Mouse (Mus musculus): ENCODE results near the gene Dppa5a.
"Not testable (repeated sequence)": the region's sequence is repeated elsewhere in the genome, so short reads cannot be mapped to it uniquely, and the experiment has no call there.

Gene Dppa5a

DNA sequence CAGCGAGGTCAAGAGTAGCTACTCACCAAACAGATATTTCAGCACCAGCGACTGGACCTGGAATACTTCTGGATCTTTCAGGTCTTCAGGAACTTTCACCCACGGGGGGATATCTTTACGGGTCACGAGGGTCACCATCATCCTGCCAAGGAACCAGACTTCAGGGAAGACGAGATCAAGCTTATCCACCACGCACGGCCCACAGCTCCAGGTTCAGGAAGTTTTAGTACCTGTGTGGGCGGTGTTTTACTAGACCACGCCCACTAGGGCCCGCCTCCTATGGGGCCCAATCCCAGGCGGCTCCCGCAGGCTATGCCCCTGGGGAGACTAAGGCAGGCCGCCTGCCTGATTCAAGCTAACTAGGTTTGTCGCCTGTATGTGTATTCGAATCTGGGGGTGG, at the start of gene Dppa5a:
Gene Dppa5a, minus strand, starts transcription at position 219 of the 400 bp plus-strand sequence.
- DNase-seq (ENCODE audit: low spot score) = not testable (repeated sequence)

DNA sequence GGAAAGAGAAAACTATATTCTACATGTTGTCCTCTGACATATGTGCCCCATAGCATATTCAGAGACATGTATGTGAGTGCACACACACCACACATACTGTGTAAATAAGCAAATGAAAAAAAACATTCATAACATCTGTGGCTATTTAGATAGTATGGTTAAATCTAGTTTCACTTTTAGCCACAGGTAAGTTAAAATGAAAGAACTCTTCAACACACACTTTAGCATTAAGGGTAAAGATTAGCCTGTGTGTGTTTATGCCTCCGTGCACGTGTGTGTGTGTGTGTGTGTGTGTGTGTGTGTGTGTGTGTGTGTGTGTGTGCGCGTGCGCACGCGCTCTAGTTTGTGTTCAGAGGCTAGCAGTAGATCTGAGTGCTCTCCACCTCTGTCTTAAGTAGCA, 33.6 kb upstream of the Dppa5a start:
- DNase-seq (ENCODE audit: low spot score) = no peak

DNA sequence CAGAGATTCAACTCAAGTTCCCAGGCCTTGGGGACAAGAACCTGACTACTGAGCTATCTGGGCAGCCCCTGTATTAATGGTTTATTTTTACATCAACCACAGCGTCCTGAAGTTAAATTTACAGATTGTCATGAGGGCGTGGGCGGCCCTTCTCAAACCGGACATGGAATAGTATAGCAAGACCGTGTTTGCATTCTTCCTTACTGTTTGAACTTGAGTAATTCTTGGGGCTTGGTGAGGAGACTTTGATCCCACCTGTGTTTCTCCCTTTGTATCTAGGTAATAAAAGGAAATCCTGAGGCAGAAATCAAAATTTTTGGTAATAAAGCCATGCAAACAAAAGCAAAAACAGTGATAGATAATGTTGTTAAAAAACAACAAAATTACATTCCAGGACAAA, 32.6 kb upstream of the Dppa5a start:
- DNase-seq (ENCODE audit: low spot score) = no peak

DNA sequence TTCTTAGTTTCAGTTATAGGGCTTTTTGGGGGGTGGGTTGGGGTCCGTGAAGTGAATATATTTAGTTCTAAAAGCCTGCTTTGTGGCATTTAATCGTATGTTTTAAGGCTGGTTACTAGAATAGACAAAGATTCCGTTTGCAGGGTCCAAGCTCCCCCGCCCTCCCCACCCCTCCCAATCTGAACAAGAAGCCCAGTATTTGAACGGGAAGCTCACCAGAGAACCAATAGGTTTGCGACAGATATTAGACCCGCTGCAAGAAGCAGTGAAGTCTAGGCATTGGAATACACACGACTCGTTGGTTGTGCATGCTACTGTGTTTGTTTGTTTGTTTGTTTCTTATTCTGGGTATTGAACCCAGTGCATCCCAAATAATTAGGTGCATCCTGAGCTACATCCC, 28.5 kb upstream of the Dppa5a start:
- no peak for DNase-seq (ENCODE audit: low spot score)

DNA sequence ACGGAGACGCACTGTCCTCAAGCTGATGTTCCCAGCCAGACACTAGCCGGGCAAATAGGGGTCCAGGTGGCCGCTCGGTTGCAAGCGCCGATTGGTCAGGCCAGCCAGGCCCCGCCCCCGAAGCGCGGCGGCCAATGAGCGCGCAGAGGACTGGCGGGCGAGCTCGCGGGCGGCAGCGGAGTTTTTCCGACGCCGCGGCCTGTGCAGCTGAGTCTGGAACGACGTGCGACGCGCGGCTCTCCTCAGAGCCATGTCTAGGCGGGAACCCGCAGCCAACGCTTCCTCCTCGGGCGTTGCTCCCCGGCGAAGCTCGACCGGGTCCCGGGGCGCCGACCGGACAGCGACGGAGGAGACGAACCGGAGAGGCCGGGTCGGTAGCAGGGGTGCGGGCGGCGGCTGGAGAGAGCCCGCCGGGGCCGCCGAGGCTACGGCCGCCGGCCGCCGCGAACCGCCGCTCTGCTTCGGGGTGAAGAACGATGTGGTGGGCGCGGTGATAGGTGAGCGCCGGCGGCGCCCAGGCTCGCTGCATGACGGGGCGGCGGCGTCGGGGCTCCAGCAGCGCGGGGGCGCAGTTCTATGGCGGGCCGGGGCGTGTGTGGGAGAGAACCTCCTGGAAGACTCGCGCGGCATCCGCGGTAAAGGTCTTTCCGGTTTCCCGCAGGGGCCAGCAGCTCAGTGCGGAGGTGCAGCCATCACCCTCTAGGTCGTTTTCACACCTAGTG, 27.8 kb upstream of the Dppa5a start, which contains the start of gene Ddx43:
Gene Ddx43, plus strand, starts transcription at position 148 of the 722 bp plus-strand sequence.
- DNase-seq (ENCODE audit: low spot score) = no peak

DNA sequence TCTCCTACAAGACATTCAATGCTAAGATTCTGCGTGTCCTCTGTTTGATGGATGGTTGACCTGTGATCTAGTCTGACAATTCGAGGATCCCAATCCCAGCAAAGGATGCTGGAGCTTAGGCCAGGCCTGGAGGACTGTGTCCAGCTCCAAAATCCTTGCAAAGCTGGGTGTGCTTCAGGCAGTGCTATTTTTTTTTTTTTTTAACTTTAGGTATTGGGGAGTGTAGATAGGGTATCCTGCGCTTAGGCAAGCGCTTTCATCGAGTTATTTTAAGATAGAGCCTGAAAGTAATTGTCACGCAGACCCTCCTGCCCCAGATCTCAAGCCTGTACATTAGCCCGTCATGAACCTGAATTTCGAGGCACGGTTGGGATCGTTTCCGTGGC, 27.3 kb upstream of the Dppa5a start:
- no peak for DNase-seq (ENCODE audit: low spot score)

DNA sequence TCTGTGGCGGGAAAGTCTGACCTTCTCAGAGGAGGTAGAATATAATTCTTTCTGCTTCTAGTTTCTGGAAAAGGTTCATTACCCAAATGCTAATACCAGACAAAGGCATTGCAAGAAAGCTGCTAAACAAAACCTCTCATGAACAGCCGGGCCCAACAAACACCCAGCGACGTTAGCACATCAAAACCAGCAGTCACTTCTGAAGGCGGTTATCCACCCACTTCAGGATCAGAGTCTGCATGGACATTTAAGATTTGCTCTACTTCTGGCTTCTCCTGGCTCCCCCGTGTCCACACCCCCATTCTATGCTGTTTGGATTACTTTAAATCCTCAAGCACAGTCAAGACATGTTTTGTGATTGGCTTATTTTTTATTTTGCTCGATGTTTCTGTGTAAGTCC, 26.6 kb upstream of the Dppa5a start:
- DNase-seq (ENCODE audit: low spot score) = no peak

DNA sequence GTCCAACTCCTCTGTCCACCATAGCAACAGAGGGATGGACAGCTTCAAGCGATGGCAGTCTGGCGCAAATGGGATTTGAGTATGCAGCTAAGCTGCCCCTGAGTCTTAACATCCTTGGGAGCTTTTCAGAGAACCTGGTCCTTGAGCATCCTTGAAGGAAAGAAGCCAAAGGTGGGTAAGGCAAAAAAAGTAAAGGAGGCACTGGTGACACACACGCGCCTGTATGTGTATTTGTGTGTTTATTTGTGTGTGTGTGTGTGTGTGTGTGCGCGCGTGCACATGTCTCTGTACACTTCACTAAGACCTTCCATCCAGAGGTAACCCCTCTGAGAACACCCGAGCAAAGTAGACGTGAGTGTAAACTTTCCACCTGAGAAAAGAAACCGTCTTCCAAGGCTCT, 25.8 kb upstream of the Dppa5a start:
- no peak for DNase-seq (ENCODE audit: low spot score)

DNA sequence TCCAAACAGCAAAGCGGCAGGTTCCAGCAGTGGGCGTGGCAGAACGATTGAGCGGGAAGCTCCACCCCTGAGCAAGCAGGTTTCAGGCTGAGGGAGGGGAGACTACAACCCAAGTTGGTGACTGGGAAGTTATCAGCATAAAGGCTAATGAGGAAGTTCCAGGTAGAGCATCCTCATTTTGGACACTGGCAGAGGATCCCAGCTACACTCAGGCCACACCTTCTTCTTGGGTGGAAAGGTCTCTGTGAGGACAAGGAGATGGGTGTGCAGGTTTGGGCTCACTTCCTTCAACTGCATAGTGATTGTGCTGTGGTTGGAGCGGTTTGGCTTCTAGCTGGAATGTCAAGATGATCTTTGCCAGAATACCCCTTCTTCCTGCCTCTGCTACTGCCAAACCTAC, 22.0 kb upstream of the Dppa5a start:
- no peak for DNase-seq (ENCODE audit: low spot score)

DNA sequence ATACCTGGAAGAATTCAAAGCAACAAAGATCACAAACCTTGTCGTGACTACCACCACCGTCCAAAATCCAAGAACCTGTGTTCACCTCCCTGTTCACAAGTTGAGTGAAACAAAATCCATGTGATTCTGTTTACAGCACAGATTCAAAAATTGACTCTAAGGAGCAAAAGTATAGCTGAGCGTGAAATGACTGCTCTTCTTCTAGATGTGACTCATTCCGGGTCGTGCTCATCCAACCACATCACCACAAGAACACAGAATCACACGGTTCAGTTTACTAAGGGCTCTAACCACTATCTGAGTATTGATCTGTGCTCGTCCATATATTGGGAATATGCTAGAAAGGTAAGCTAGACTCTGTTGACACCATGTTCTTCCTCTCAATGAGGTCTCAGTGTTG, 19.0 kb upstream of the Dppa5a start:
- DNase-seq (ENCODE audit: low spot score) = no peak

DNA sequence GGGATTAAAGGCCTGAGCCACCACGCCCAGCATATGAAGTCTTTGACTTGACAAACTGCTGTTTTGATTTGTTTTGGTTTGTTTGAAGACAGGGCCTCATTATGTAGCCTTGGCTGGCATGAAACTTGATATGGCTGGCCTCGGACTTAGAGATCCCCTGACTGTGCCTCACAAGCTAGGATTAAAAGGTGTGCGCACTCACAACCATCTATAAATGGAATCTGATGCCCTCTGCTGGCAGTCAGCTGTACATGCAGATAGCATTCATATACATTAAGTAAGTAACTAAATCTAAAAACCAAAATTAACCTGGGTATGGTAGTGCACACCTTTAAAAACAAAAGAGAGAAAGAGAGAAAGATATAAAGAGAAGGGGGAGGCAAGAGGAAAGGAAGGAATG, 17.9 kb upstream of the Dppa5a start:
- DNase-seq (ENCODE audit: low spot score) = no peak

DNA sequence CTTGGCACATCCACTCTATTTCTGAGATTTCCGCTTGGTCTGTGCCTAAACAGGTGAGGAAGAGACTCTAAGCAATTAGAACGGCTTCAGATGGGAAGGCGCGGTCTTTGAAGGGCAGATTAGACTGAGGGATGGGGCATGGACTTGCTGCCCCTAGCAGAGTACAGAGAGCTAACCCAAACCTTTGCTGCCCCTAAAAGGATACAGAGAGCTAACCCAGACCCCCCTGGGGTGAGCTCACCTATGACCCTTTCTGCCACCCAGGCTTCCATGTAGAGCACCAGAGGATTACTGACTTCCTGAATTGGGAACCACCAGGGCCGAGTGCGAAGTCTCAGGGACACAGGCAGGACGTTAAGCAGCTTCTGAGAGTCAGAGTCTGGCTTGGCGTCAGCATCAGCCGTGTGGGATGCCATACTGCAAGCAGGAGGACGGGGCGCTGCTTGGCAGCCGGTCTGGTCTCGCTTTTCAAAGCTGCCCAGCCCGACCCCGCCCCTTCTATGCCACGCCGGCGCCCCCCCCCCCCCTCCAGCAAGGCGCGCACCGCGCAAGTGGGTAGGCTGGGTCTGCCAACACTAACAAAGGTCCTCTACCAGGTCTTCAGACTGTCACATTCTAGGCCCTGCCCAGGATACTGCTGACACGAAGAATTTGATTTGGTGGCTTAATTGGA, 10.3 kb upstream of the Dppa5a start, which contains the start of gene Ooep:
Gene Ooep, minus strand, starts transcription at position 613 of the 673 bp plus-strand sequence.
- no peak for DNase-seq (ENCODE audit: low spot score)

DNA sequence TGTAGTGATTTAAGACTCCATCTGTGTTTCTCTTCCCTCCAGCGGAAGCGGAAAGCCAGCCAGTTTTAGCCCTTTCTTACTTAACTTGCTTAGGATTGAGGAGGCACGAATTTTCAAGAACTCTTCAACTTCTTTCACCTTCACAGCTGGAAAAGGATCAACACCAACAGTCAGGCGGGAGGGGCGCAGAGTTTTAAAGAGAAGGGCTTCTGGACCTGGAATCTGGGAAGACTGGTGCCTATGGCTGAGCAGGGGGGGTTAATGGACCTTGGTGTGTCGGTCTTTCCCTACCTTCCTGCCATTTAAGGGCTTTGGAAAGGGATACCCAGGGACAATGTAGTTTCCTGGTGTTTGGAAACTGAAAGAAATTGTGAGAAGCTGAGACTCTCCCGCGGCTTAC, 9.6 kb upstream of the Dppa5a start:
- no peak for DNase-seq (ENCODE audit: low spot score)

DNA sequence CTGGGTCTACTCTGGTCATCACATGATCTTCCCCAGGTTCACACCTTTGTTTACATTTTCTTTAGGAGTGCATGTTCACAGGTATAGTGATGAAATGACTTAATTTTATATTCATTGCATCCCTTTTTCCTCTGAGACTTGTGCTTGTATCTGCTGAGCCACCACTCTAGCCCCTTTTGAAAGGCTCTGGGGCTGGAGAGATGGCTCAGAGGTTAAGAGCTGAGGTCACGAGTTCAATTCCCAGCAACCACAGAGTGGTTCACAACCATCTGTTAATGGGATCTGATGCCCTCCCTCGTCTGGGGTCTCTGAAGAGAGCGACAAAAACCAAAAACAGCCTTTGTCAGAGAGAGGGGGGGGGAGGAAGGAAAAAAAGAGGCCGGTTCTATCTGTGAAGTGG, 7.5 kb upstream of the Dppa5a start:
- DNase-seq (ENCODE audit: low spot score) = no peak

DNA sequence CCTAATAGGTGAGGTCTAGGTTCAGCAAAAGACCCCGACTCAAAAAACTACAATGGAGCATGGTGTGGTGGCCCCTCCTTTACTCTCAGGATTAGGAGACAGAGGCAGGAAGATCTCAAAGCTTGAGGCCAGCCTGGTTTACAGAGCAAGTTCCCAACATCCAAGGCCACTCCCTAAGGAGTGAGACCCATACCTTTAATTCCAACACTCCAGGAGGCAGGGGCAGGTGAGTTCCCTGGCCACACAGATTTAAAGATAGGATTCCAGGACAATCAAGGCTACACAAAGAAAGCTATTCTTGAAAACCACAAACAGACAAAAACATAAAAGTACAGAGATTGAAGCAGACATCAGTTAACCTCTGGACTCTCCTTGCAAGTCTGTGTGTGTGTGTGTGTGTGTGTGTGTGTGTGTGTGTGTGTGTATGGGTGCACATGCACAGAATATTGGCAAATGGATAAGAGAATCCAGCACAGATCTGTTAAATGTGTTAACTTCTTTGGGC, 7.0 kb upstream of the Dppa5a start:
- DNase-seq (ENCODE audit: low spot score) = no peak

DNA sequence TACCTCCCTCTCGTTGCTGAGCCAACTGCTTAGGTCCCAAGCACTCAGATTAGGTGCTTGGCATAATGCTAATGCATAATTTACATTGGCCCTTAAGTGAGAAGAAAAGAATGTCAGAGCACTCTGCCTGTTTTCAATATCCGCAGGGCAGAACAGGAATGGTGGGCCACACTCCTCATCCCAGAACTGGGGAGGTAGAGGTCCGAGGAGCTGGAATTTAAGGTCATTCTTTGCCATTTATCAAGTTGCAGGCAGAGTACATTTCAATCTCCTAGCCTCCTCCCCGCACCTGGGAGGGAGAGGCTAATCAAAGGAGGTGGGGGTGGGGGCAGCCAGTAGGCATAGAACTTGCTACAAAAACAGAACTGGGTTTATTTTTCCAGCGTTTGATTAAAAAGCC, 6.4 kb upstream of the Dppa5a start:
- DNase-seq (ENCODE audit: low spot score) = no peak

DNA sequence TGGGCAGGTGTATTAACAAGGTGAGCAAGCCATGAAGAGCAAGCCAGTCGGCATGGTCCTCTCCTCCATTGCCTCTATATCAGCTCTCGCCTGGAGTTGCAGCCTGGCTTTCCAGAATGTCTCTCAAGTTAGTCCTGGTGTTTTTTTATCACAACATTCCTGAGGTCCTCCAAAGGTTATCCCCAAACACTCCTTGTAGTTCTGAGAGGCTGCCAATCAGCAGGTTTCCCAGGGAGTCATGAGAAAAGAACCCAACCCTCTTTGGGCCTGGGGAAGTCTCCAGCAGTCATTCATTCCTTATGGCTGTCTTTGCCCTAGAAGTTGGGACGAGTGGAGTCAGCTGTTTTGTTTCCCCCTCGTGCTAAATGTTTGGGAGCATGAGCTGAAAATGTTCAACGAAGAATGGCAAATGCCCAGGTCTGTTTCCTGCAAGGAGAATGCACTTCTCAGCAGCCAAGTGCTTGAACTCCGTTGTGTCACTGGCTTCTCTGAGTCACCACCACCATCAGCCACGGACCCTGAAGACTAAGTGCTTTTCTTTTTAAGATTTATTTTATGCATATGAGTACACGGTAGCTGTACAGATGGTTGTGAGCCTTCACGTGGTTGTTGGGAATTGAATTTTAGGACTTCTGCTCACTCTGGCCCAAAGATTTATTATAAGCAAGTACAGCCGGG, 5.0 kb upstream of the Dppa5a start:
- no peak for DNase-seq (ENCODE audit: low spot score)

DNA sequence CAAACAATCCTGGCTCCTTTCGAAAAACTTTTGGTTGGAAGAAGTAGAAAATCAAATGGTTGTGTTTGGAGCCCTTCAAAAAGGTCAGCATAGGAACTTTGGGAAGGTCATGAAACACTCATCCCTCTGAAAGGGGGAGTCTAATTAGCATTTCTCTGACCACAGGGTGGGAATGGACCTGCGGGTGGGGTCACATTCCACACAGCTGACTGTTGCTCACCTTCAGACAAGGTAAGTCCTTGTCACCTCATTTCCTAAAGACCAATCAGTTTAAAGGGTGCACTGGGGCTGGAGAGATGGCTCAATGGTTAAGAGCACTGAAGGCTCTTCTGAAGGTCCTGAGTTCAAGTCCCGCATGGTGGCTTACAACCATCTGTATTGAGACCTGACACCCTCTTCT, 3.5 kb upstream of the Dppa5a start:
- DNase-seq (ENCODE audit: low spot score) = no peak

DNA sequence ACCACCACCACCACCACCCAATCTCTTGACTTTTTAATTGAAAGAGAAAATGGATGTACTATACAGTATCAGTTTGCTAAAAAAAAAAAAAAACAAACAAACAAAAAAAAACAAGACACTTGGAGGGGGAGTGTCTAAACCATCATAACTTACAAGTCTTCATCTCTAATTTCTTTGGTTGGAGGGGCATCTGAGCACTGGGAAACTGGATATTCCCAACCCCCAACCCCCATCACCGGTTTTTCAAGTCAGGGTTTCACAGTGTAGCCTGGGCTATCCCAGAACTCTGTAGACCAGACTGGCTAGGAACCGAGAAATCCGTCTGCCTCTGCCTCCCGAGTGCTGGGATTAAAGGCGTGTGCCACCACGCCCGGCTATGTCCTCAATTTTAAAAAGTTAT, 1.8 kb upstream of the Dppa5a start:
- no peak for DNase-seq (ENCODE audit: low spot score)

DNA sequence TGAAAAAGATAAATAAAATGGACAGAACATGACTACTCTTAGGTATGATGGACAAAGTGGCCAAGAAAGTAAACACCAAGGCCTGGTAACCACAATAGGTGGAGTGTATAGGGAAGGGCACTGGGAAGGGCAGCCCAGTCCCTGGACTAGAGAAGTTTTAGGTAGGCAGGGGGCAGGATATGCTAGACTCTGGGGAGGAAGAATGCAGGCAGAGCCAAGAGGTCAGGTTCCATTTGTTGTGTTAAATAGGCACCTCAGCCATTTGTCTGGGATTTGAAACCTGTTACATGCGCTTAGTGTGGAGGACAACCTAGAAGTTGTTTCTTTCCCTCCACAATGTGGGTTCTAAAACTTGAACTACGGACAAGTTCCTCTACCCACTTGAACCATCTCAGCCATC, 1.4 kb upstream of the Dppa5a start:
- no peak for DNase-seq (ENCODE audit: low spot score)

DNA sequence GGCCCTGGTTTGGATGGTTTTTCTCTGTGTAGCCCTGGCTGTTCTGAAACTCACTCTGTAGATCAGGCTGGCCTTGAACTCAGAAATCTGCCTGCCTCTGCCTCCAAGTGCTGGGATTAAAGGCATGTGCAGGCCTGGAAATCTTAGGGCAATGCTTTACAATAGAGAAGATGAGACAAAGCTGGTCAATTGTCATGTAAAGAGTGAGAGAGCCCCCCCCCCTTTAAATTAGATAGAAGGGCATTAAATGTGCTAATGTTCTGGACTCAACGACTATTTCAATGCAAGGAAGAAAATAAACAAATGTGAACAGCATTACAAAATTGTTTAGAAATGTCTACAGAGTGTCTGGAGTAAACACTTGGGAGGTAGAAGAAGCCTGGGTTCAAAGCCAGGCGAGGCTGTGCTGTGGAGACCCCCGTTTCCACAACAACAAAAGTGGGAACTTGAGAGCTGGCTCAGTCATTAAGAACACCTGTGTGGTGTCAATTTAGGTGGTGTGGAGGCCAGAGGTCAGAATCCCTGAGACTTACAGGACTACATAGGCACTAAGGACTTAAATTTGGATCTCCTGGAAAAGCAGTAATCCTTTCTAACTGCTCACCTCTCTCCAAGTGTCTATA, 805 bp upstream of the Dppa5a start:
- DNase-seq (ENCODE audit: low spot score) = no peak

DNA sequence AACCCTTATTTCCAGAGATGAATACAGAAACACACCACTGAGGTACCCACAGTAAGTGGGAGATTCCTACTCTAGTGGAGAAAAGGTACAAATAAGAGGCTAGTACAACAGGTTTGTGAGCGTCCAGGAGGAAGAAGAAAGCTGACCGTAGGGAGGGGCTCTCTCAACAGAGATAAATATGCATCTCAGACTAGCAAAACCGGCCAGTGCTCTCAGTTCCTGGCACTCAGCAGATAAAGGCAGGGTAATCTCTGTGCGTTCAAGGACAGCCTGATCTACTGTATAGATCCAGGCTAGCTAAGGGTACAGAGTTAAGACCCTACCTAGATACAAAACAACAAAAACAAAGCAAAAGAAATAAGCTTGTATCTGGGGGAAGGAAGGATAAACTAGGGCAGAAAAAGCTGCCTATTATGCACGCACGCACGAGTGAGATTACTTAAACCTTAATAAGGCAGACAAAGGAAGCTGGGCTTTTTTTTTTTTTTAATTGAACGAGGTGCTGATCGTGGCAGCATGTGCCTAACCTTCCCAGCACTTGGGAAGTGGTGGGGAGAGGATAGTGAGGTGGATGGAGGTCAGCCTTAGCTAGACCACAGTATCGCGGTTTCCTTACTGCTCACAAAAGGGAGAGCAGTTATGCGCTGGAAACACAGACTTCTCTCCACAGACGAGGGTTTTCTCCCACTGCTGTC, 2.0 kb downstream of the Dppa5a start:
- no peak for DNase-seq (ENCODE audit: low spot score)
